ENCODE assay signal across 8 mouse cellular contexts in genomic region chr2:132247539-132248313, GRCm38 (mm10). TPM values are rescaled to one million over a fixed set of nuclear protein-coding genes. Genes with fewer than 3 reads are reported as not detected.
DNase-seq lines count a peak whose midpoint lies in the region; ATAC-seq lines count a peak whose summit lies in the region.

Tmem230 (minus strand) TSS chr2:132247807.

- peak; percentile 90 for ATAC-seq in intestine, embryonic 14.5 days (replicated peaks; ENCODE audit: low FRiP score, low TSS enrichment, low read depth)

- peak within 1 kb of the TSS; percentile 63 for H3K4me3 ChIP-seq in intestine, embryonic 14.5 days (ENCODE audit: low read depth, low read length)

- WGBS in intestine, embryonic 14.5 days: 5% methylated on average over 49 of the region's 50 CpGs

- H3K36me3 ChIP-seq in intestine, embryonic 14.5 days (ENCODE audit: control insufficient read depth, insufficient read depth, low read length): peaks cover 51% of the 10 kb centered on the region

- H3K4me1 ChIP-seq in intestine, embryonic 14.5 days (replicated peaks; ENCODE audit: control insufficient read depth, insufficient read depth, low read length): peaks cover 23% of the 10 kb centered on the region

- H3K27ac ChIP-seq in intestine, embryonic 14.5 days (ENCODE audit: low read depth): peak within 1 kb of the TSS; percentile 79

- H3K9ac ChIP-seq in intestine, embryonic 14.5 days (ENCODE audit: low read length): peak within 1 kb of the TSS; percentile 70

- H3K9me3 ChIP-seq in intestine, embryonic 14.5 days (ENCODE audit: control insufficient read depth, low read length): no peaks in the 10 kb centered on the region

- H3K27me3 ChIP-seq in intestine, embryonic 14.5 days (replicated peaks; ENCODE audit: control insufficient read depth, insufficient read depth, low read length): no peaks in the 10 kb centered on the region

- peak within 1 kb of the TSS; percentile 75 for H3K4me2 ChIP-seq in intestine, embryonic 14.5 days (ENCODE audit: low read length)

- DNase-seq in adrenal gland, adult 18-20 months (ENCODE audit: low spot score in 2 of 2): peak; percentile 91 to 92
- DNase-seq in embryo, embryonic 11 days: peak; percentile 98
- DNase-seq in gastrocnemius, postnatal 25 days: peak; percentile 93
- DNase-seq in intestine, embryonic 14.5 days (ENCODE audit: low spot score): peak; percentile 95
- DNase-seq in left cerebral cortex, postnatal 14 days (ENCODE audit: low spot score in 2 of 2): peak; percentile 96
- DNase-seq in mesoderm, embryonic 11.5 days (ENCODE audit: low read depth, low spot score): peak; percentile 97
- DNase-seq in right cerebral cortex, postnatal 36 days (ENCODE audit: low spot score in 2 of 2): peak; percentile 93 to 94
- peak; percentile 92 for DNase-seq in yolk sac, embryonic 10.5 days (ENCODE audit: low spot score)

- intact Hi-C loops in left cerebral cortex, postnatal 14 days (cut with DNase I): no loop called here

RNA-seq across cellular contexts. Expression of gene Tmem230, which starts in this region (rescaled TPM):
- 10 to 100 TPM; 36.5 to 43.7 TPM for total RNA-seq in adrenal gland, adult 18-20 months (2021)
- total RNA-seq in gastrocnemius, postnatal 25 days (2021): 10 to 100 TPM; 21.1 to 22.5 TPM
- 36.0 and 36.4 TPM in 2 replicates for polyA plus RNA-seq in intestine, embryonic 14.5 days (2014; fragmentation: Nextera tagmentation; extraction: Ambion mirVana)
- 10 to 100 TPM; 28.0 to 30.2 TPM for total RNA-seq in left cerebral cortex, postnatal 14 days (2021)

Comparison
In these comparisons a context has a peak if more than half of its experiments do, and no peak if none do; other contexts are left out.
1. Peak in every context shown above with its lines: DNase-seq, ATAC-seq, H3K4me3 ChIP-seq and H3K27ac ChIP-seq.